Mouse (Mus musculus) C2C12 (cell line): ENCODE results near the gene Atp2b2. TPM values are rescaled to one million over a fixed set of nuclear protein-coding genes. Genes with fewer than 3 reads are reported as not detected.

ENCODE experiments used
- H3K27me3 ChIP-seq: one replicate; pipeline ENCODE4 v1.6.1; 2011; ENCODE audit not compliant: control insufficient read depth, insufficient read depth, insufficient read length
- H3K36me3 ChIP-seq: one replicate; pipeline ENCODE4 v1.6.1; 2011; ENCODE audit not compliant: control insufficient read depth, insufficient read depth
- H3K4me3 ChIP-seq: one replicate; pipeline ENCODE4 v1.5.1; 2011; ENCODE audit warnings: mild to moderate bottlenecking, control low read depth; ENCODE audit not compliant: poor library complexity, insufficient read depth, severe bottlenecking
- H3K79me2 ChIP-seq: one replicate; pipeline ENCODE4 v1.6.1; 2011; ENCODE audit not compliant: control insufficient read depth, insufficient read depth
- H3K79me3 ChIP-seq: one replicate; pipeline ENCODE4 v1.6.1; 2011; ENCODE audit warnings: low read depth, control low read depth
- H3ac ChIP-seq: one replicate; pipeline ENCODE3; 2011; ENCODE audit warnings: low read depth; ENCODE audit not compliant: control insufficient read depth, insufficient read length
- CEBPB ChIP-seq: IDR thresholded peaks from one replicate; pipeline ENCODE4 v1.6.1; 2011; ENCODE audit warnings: low read depth, mild to moderate bottlenecking, control low read depth, moderate library complexity
- CTCF ChIP-seq: IDR thresholded peaks from one replicate; pipeline ENCODE4 v1.5.1; 2011; ENCODE audit not compliant: control insufficient read depth, insufficient read depth, insufficient read length
- FOSL1 ChIP-seq: IDR thresholded peaks from one replicate; pipeline ENCODE4 v1.8.0; 2011; ENCODE audit warnings: mild to moderate bottlenecking, low read length; ENCODE audit not compliant: poor library complexity, insufficient read depth, severe bottlenecking
- MAX ChIP-seq: IDR thresholded peaks from one replicate; pipeline ENCODE4 v1.6.1; 2011; ENCODE audit warnings: mild to moderate bottlenecking, control low read depth
- MYOD1 ChIP-seq: IDR thresholded peaks from one replicate; pipeline ENCODE4 v1.6.1; 2011; ENCODE audit warnings: low read depth; ENCODE audit not compliant: control insufficient read depth, insufficient read length
- MYOG ChIP-seq: IDR thresholded peaks from one replicate; pipeline ENCODE4 v1.6.1; 2011; ENCODE audit not compliant: control insufficient read depth, insufficient read length; ENCODE audit errors: extremely low read depth
- USF1 ChIP-seq: IDR thresholded peaks from one replicate; pipeline ENCODE4 v1.6.1; 2011; ENCODE audit warnings: low read depth, mild to moderate bottlenecking, control low read depth, moderate library complexity
- polyA plus RNA-seq: library from polyadenylated mRNA; unstranded; fragments of >200 nt; fragmentation: generic; extraction: Trizol; gene quantifications from one replicate; pipeline ENCODE4 v1.2.1, GENCODE M21; 2012; ENCODE audit warnings: missing spikeins

Gene Atp2b2
- polyA plus RNA-seq, 1 experiment: not detected

GRCm38 (mm10) chr6:113923249-113923648 is 119.2 kb downstream of the Atp2b2 start:
- peaks cover 26% of the 10 kb centered on the region for H3K27me3 ChIP-seq
- TF ChIP-seq CEBPB (no peak), MAX (no peak), CTCF (no peak), USF1 (no peak), MYOG (no peak)
- no peak overlapping the region for H3K4me3 ChIP-seq
- H3K79me3 ChIP-seq: no peaks in the 10 kb centered on the region
- no peaks in the 10 kb centered on the region for H3K36me3 ChIP-seq
- no peak overlapping the region for H3ac ChIP-seq
- no peaks in the 10 kb centered on the region for H3K79me2 ChIP-seq

GRCm38 (mm10) chr6:113920466-113920865 is 121.9 kb downstream of the Atp2b2 start:
- H3K79me2 ChIP-seq: no peaks in the 10 kb centered on the region
- H3ac ChIP-seq: no peak overlapping the region
- H3K27me3 ChIP-seq: peaks cover 44% of the 10 kb centered on the region
- no peaks in the 10 kb centered on the region for H3K36me3 ChIP-seq
- no peaks in the 10 kb centered on the region for H3K79me3 ChIP-seq
- H3K4me3 ChIP-seq: no peak overlapping the region
- TF ChIP-seq FOSL1 (no peak), MAX (no peak), MYOG (no peak), CEBPB (no peak), CTCF (no peak), MYOD1 (no peak), USF1 (no peak)

- Histone ChIP-seq H3ac (no peak overlapping the region), H3K27me3 (peaks cover 13% of the 10 kb centered on the region), H3K79me2 (no peaks in the 10 kb centered on the region), H3K79me3 (no peaks in the 10 kb centered on the region), H3K36me3 (no peaks in the 10 kb centered on the region), H3K4me3 (no peak overlapping the region)
- TF ChIP-seq MAX: no peak
- no peak for TF ChIP-seq MYOD1
- no peak for TF ChIP-seq USF1
- no peak for TF ChIP-seq CTCF
- no peak for TF ChIP-seq CEBPB
- TF ChIP-seq FOSL1: no peak
- TF ChIP-seq MYOG: no peak
These were observed 129.7 kb downstream of the Atp2b2 start for GRCm38 (mm10) chr6:113912753-113913152.

- no peaks in the 10 kb centered on the region for H3K79me3 ChIP-seq
- TF ChIP-seq MAX (no peak), MYOG (no peak), USF1 (no peak), MYOD1 (no peak), FOSL1 (no peak), CTCF (no peak), CEBPB (no peak)
- H3ac ChIP-seq: no peak overlapping the region
- no peaks in the 10 kb centered on the region for H3K36me3 ChIP-seq
- H3K79me2 ChIP-seq: no peaks in the 10 kb centered on the region
- H3K4me3 ChIP-seq: no peak overlapping the region
- H3K27me3 ChIP-seq: peaks cover 5% of the 10 kb centered on the region
These were observed 131.3 kb downstream of the Atp2b2 start for GRCm38 (mm10) chr6:113911094-113911493.

GRCm38 (mm10) chr6:113910411-113911055 is 131.9 kb downstream of the Atp2b2 start:
- no peak overlapping the region for H3K4me3 ChIP-seq
- H3K36me3 ChIP-seq: no peaks in the 10 kb centered on the region
- H3ac ChIP-seq: no peak overlapping the region
- no peak for TF ChIP-seq MAX
- no peak for TF ChIP-seq CTCF
- no peak for TF ChIP-seq CEBPB
- no peak for TF ChIP-seq MYOG
- TF ChIP-seq USF1: no peak
- no peak for TF ChIP-seq MYOD1
- no peak for TF ChIP-seq FOSL1
- no peaks in the 10 kb centered on the region for H3K79me2 ChIP-seq
- H3K27me3 ChIP-seq: peaks cover 5% of the 10 kb centered on the region
- no peaks in the 10 kb centered on the region for H3K79me3 ChIP-seq

GRCm38 (mm10) chr6:113909836-113910235 is 132.6 kb downstream of the Atp2b2 start:
- H3K79me3 ChIP-seq: no peaks in the 10 kb centered on the region
- H3K79me2 ChIP-seq: no peaks in the 10 kb centered on the region
- H3K36me3 ChIP-seq: no peaks in the 10 kb centered on the region
- no peak overlapping the region for H3K4me3 ChIP-seq
- no peak overlapping the region for H3ac ChIP-seq
- H3K27me3 ChIP-seq: peaks cover 5% of the 10 kb centered on the region
- TF ChIP-seq MAX (no peak), CEBPB (no peak), CTCF (no peak), FOSL1 (no peak), MYOG (no peak), USF1 (no peak), MYOD1 (no peak)
